Mouse (Mus musculus) olfactory bulb, adult 2 months (tissue): ENCODE data around the gene P4ha1.

Experiments used
- CTCF ChIP-seq: fragments of 200-500 bp; IDR thresholded peaks from 2 replicates; pipeline ENCODE4 v1.5.1; 2012; ENCODE audit warnings: low read depth, mild to moderate bottlenecking, low read length, moderate library complexity; ENCODE audit not compliant: insufficient read depth
- POLR2A ChIP-seq: fragments of 200-500 bp; IDR thresholded peaks from 2 replicates; pipeline ENCODE4 v1.6.1; 2012; ENCODE audit warnings: mild to moderate bottlenecking, low read depth, low read length, moderate library complexity; ENCODE audit not compliant: insufficient read depth

DNA sequence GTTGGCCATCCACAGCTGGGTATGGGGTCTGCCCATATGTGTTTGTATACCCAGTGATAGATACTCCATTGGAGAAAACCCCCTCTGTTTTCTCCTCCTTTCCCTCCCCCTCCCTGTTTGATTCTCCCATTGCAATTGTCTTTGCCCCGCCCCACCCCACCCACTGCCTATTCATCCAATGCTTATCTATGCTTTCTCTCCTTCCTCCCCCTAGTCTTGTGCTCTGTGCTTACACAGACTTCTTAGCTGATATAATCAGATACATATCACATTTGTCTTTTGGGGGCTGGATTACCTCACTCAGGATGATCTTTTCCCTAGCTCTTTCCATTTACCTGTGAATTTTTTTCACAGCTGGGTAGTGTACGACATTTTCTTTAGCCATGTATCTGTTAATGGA is 23.5 kb downstream of the P4ha1 start:
- no peak for TF ChIP-seq POLR2A
- TF ChIP-seq CTCF: no peak
